12 mouse cellular contexts compared by ENCODE assay signal in genomic region chr4:139111421-139111820, GRCm38 (mm10). TPM values are rescaled to one million over a fixed set of nuclear protein-coding genes. Genes with fewer than 3 reads are reported as not detected.
A peak's percentile ranks its signal among the peaks of the same experiment; 100 is the strongest.
DNase-seq lines count a peak whose midpoint lies in the region; ATAC-seq lines count a peak whose summit lies in the region.
"Had no signal": no experiment of that assay in that cellular context is flagged by ENCODE, and none has a peak within 500 bp of the region (broad histone marks: within the 10 kb centered on the region; RNA-seq: fewer than 3 reads in every experiment).

No protein-coding gene starts in this region.

- peak overlapping the region in 1 of 2 experiments; percentile 28; a peak in 1 of 4 replicates for H3K27ac ChIP-seq in heart, embryonic 14.5 days (replicated peaks in 1 of 2; ENCODE audit: control insufficient read depth in 1 of 2, insufficient read depth in 1 of 2, low read depth in 2 of 2, low read length in 2 of 2)
- H3K27ac ChIP-seq in heart, embryonic 12.5 days (ENCODE audit: poor library complexity, severe bottlenecking), result no peak overlapping the region
- H3K27ac ChIP-seq in neural tube, embryonic 15.5 days (replicated peaks), result 0 out of 2 replicates have a peak overlapping the region, but pooled peaks have one; percentile 45
- H3K27ac ChIP-seq: forebrain, embryonic 10.5 days had no signal

- H3K4me1 ChIP-seq in heart, embryonic 14.5 days (ENCODE audit: control insufficient read depth in 2 of 2, insufficient read depth in 2 of 2, low read length in 2 of 2), result peaks cover 16 to 31% of the 10 kb centered on the region in 2 experiments
- H3K4me1 ChIP-seq in heart, embryonic 12.5 days (replicated peaks), result peaks cover 41% of the 10 kb centered on the region
- H3K4me1 ChIP-seq in neural tube, embryonic 15.5 days, result peaks cover 16% of the 10 kb centered on the region

- no peak overlapping the region for H3K4me2 ChIP-seq in heart, embryonic 14.5 days (ENCODE audit: low read length)
- H3K4me2 ChIP-seq in heart, embryonic 12.5 days, result no peak overlapping the region
- H3K4me2 ChIP-seq in neural tube, embryonic 15.5 days, result no peak overlapping the region

- no peaks in the 10 kb centered on the region for H3K27me3 ChIP-seq in heart, embryonic 14.5 days (ENCODE audit: control insufficient read depth, insufficient read depth, low read length)
- H3K27me3 ChIP-seq in heart, embryonic 12.5 days (replicated peaks), result no peaks in the 10 kb centered on the region
- H3K27me3 ChIP-seq in neural tube, embryonic 15.5 days (replicated peaks), result no peaks in the 10 kb centered on the region
- H3K27me3 ChIP-seq: CH12.LX had no signal

- WGBS in heart, embryonic 14.5 days, result 45% methylated on average over 3 of the region's 3 CpGs
- WGBS in heart, embryonic 12.5 days, result 43% methylated on average over 3 of the region's 3 CpGs
- WGBS in neural tube, embryonic 15.5 days, result 57% methylated on average over 3 of the region's 3 CpGs

- ATAC-seq in heart, embryonic 14.5 days (ENCODE audit: insufficient number of reproducible peaks, insufficient read depth, low FRiP score, low read depth), result no peak
- ATAC-seq in heart, embryonic 12.5 days (ENCODE audit: insufficient number of reproducible peaks, low FRiP score), result no peak
- ATAC-seq in neural tube, embryonic 15.5 days (ENCODE audit: low FRiP score), result no peak

- H3K36me3 ChIP-seq in heart, embryonic 14.5 days (ENCODE audit: control insufficient read depth, insufficient read depth, low read length), result 0 out of 2 replicates have a peak, but pooled peaks cover 5% of the 10 kb centered on the region
- no peaks in the 10 kb centered on the region; the same call in 1 of the 2 replicates for H3K36me3 ChIP-seq in heart, embryonic 12.5 days
- no peaks in the 10 kb centered on the region for H3K36me3 ChIP-seq in neural tube, embryonic 15.5 days
- H3K36me3 ChIP-seq: forebrain, embryonic 10.5 days had no signal

- intact Hi-C loops in heart, postnatal 10 days (cut with DNase I), result no loop called here
- intact Hi-C loops in gastrocnemius, postnatal 36 days (cut with DNase I), result no loop called here

- H3K9ac ChIP-seq in heart, embryonic 14.5 days (ENCODE audit: low read length), result 0 out of 2 replicates have a peak overlapping the region, but pooled peaks have one; percentile 2
- H3K9ac ChIP-seq in heart, embryonic 12.5 days, result no peak overlapping the region
- no peak overlapping the region for H3K9ac ChIP-seq in neural tube, embryonic 15.5 days (replicated peaks)

- H3K9me3 ChIP-seq in heart, embryonic 14.5 days (ENCODE audit: control insufficient read depth, low read length), result no peaks in the 10 kb centered on the region
- H3K9me3 ChIP-seq in heart, embryonic 12.5 days (replicated peaks), result no peaks in the 10 kb centered on the region
- no peaks in the 10 kb centered on the region for H3K9me3 ChIP-seq in neural tube, embryonic 15.5 days (replicated peaks)
- H3K9me3 ChIP-seq: forebrain, embryonic 10.5 days had no signal

- H3K4me3 ChIP-seq in heart, embryonic 14.5 days (ENCODE audit: control insufficient read depth in 1 of 2, insufficient read depth in 1 of 2, low read depth in 1 of 2, low read length in 2 of 2), result no peak overlapping the region
- no peak overlapping the region for H3K4me3 ChIP-seq in heart, embryonic 12.5 days
- H3K4me3 ChIP-seq in neural tube, embryonic 15.5 days (replicated peaks), result no peak overlapping the region
- H3K4me3 ChIP-seq: forebrain, embryonic 10.5 days had no signal

- no peak for DNase-seq in neural tube, embryonic 10.5 days (ENCODE audit: extremely low spot score, low spot score)
- peak; percentile 29 to 38 for DNase-seq in kidney, postnatal 4 days
- DNase-seq in frontal cortex, postnatal 25 days (ENCODE audit: low spot score in 2 of 2), result no peak
- DNase-seq in heart, postnatal 10 days, result no peak
- no peak for DNase-seq in gastrocnemius, postnatal 36 days
- DNase-seq: cerebellum, postnatal 36 days; heart, postnatal 14 days had no signal

RNA-seq across cellular contexts. Expression of gene Nbl1, which starts 18.6 kb away (rescaled TPM):
- polyA plus RNA-seq in heart, embryonic 14.5 days (2014; fragmentation: Nextera tagmentation; extraction: Ambion mirVana), result 13.0 and 15.1 TPM in 2 replicates
- polyA plus RNA-seq in heart, embryonic 12.5 days (2016; fragmentation: Nextera tagmentation; extraction: Ambion mirVana), result 10.1 and 10.6 TPM in 2 replicates
- polyA plus RNA-seq in neural tube, embryonic 15.5 days (2015; fragmentation: Nextera tagmentation; extraction: Ambion mirVana), result 47.9 and 51.2 TPM in 2 replicates
- 10 to 100 TPM; 27.9 to 36.3 TPM for total RNA-seq in heart, postnatal 10 days (2021)
- 10 to 100 TPM; 22.6 to 22.8 TPM for total RNA-seq in gastrocnemius, postnatal 36 days (2021)

RNA-seq across cellular contexts. Expression of gene Minos1, which starts 19.5 kb away (rescaled TPM):
- polyA plus RNA-seq in heart, embryonic 14.5 days (2014; fragmentation: Nextera tagmentation; extraction: Ambion mirVana), result 761 and 765 TPM in 2 replicates
- 682 and 719 TPM in 2 replicates for polyA plus RNA-seq in heart, embryonic 12.5 days (2016; fragmentation: Nextera tagmentation; extraction: Ambion mirVana)
- 440 and 466 TPM in 2 replicates for polyA plus RNA-seq in neural tube, embryonic 15.5 days (2015; fragmentation: Nextera tagmentation; extraction: Ambion mirVana)
- total RNA-seq in heart, postnatal 10 days (2021), result 100 to 1,000 TPM; 714 to 726 TPM
- 100 to 1,000 TPM; 353 to 374 TPM for total RNA-seq in gastrocnemius, postnatal 36 days (2021)

RNA-seq across cellular contexts. Expression of gene Htr6, which starts 36.1 kb away (rescaled TPM):
- not detected in 2 replicates for polyA plus RNA-seq in heart, embryonic 14.5 days (2014; fragmentation: Nextera tagmentation; extraction: Ambion mirVana)
- not detected in 2 replicates for polyA plus RNA-seq in heart, embryonic 12.5 days (2016; fragmentation: Nextera tagmentation; extraction: Ambion mirVana)
- 0.80 and 1.0 TPM in 2 replicates for polyA plus RNA-seq in neural tube, embryonic 15.5 days (2015; fragmentation: Nextera tagmentation; extraction: Ambion mirVana)
- total RNA-seq in heart, postnatal 10 days (2021), result not detected
- not detected for total RNA-seq in gastrocnemius, postnatal 36 days (2021)
- total RNA-seq: CH12.LX; heart, postnatal 14 days had no signal

Comparison
In these comparisons a context has a peak if more than half of its experiments do, and no peak if none do; other contexts are left out.
1. DNase-seq: peak in kidney, postnatal 4 days (2 of 2); none in neural tube, embryonic 10.5 days (single experiment), frontal cortex, postnatal 25 days (0 of 2), heart, postnatal 10 days (0 of 2) and gastrocnemius, postnatal 36 days (0 of 2).